Mouse (Mus musculus): ENCODE results near the gene Rad21l. TPM values are rescaled to one million over a fixed set of nuclear protein-coding genes. Genes with fewer than 3 reads are reported as not detected.
"Not testable (repeated sequence)": the region's sequence is repeated elsewhere in the genome, so short reads cannot be mapped to it uniquely, and the experiment has no call there.

Gene Rad21l
- polyA plus RNA-seq, 1 experiment, result 0.13 TPM

- Histone ChIP-seq H3K4me1 (ENCODE audit: control insufficient read depth, insufficient read depth, low read length) (peaks cover 7% of the 10 kb centered on the region), H3K27me3 (ENCODE audit: control insufficient read depth, insufficient read depth, low read length) (no peaks in the 10 kb centered on the region), H3K4me3 (replicated peaks; ENCODE audit: insufficient read depth, low read depth, low read length) (no peak overlapping the region), H3K27ac (ENCODE audit: insufficient read depth, low read length) (no peak overlapping the region)
- WGBS, result 91% methylated on average over 7 of the region's 7 CpGs
- TF ChIP-seq CTCF (IDR thresholded peaks at IDR 0.05; ENCODE audit: borderline replicate concordance, insufficient read depth, low read depth, low read length) (no peak), POLR2A (IDR thresholded peaks at IDR 0.05; ENCODE audit: borderline replicate concordance, insufficient read depth, low read length) (no peak)
- peak in 1 of 2 experiments; percentile 5 for DNase-seq
These were observed 42.0 kb downstream of the Rad21l start for GRCm38 (mm10) chr2:151626296-151626695.

- DNase-seq, result no peak
- H3K27me3 ChIP-seq (ENCODE audit: control insufficient read depth, insufficient read depth, low read length), result no peaks in the 10 kb centered on the region
- 95% methylated on average over 3 of the region's 3 CpGs for WGBS
- H3K27ac ChIP-seq (ENCODE audit: insufficient read depth, low read length), result no peak overlapping the region
- TF ChIP-seq POLR2A (IDR thresholded peaks at IDR 0.05; ENCODE audit: borderline replicate concordance, insufficient read depth, low read length), result no peak
- TF ChIP-seq CTCF (IDR thresholded peaks at IDR 0.05; ENCODE audit: borderline replicate concordance, insufficient read depth, low read depth, low read length), result no peak
- H3K4me3 ChIP-seq (replicated peaks; ENCODE audit: insufficient read depth, low read depth, low read length), result no peak overlapping the region
- H3K4me1 ChIP-seq (ENCODE audit: control insufficient read depth, insufficient read depth, low read length), result no peaks in the 10 kb centered on the region; the same call in 1 of the 2 replicates
These were observed 44.6 kb downstream of the Rad21l start for GRCm38 (mm10) chr2:151623776-151624175.

- Histone ChIP-seq H3K27ac (ENCODE audit: insufficient read depth, low read length) (no peak overlapping the region), H3K27me3 (ENCODE audit: control insufficient read depth, insufficient read depth, low read length) (no peaks in the 10 kb centered on the region), H3K4me3 (replicated peaks; ENCODE audit: insufficient read depth, low read depth, low read length) (no peak overlapping the region), H3K4me1 (ENCODE audit: control insufficient read depth, insufficient read depth, low read length) (no peaks in the 10 kb centered on the region)
- TF ChIP-seq POLR2A (IDR thresholded peaks at IDR 0.05; ENCODE audit: borderline replicate concordance, insufficient read depth, low read length) (no peak), CTCF (IDR thresholded peaks at IDR 0.05; ENCODE audit: borderline replicate concordance, insufficient read depth, low read depth, low read length) (no peak)
- WGBS, result 89% methylated on average over 6 of the region's 6 CpGs
- no peak for DNase-seq
These were observed 51.6 kb downstream of the Rad21l start for GRCm38 (mm10) chr2:151616551-151617329.

GRCm38 (mm10) chr2:151615779-151616178 lies 52.6 kb downstream of the Rad21l start:
- 81% methylated on average over 8 of the region's 8 CpGs for WGBS
- not testable (repeated sequence) for H3K4me3 ChIP-seq (replicated peaks; ENCODE audit: insufficient read depth, low read depth, low read length); H3K4me1 ChIP-seq (ENCODE audit: control insufficient read depth, insufficient read depth, low read length); DNase-seq; H3K27ac ChIP-seq (ENCODE audit: insufficient read depth, low read length); H3K27me3 ChIP-seq (ENCODE audit: control insufficient read depth, insufficient read depth, low read length)

- Histone ChIP-seq H3K4me1 (ENCODE audit: control insufficient read depth, insufficient read depth, low read length) (peaks cover 29% of the 10 kb centered on the region), H3K27ac (ENCODE audit: insufficient read depth, low read length) (no peak overlapping the region), H3K27me3 (ENCODE audit: control insufficient read depth, insufficient read depth, low read length) (no peaks in the 10 kb centered on the region), H3K4me3 (replicated peaks; ENCODE audit: insufficient read depth, low read depth, low read length) (no peak overlapping the region)
- DNase-seq, result no peak
- TF ChIP-seq POLR2A (IDR thresholded peaks at IDR 0.05; ENCODE audit: borderline replicate concordance, insufficient read depth, low read length) (no peak), CTCF (IDR thresholded peaks at IDR 0.05; ENCODE audit: borderline replicate concordance, insufficient read depth, low read depth, low read length) (no peak)
- 73% methylated on average over 3 of the region's 3 CpGs for WGBS
These were observed 58.4 kb downstream of the Rad21l start for GRCm38 (mm10) chr2:151609974-151610373.

GRCm38 (mm10) chr2:151608435-151608834 lies 59.9 kb downstream of the Rad21l start:
- H3K4me1 ChIP-seq (ENCODE audit: control insufficient read depth, insufficient read depth, low read length), result peaks cover 40% of the 10 kb centered on the region
- DNase-seq, result peak; percentile 76 to 88
- no peak overlapping the region for H3K27ac ChIP-seq (ENCODE audit: insufficient read depth, low read length)
- no peaks in the 10 kb centered on the region for H3K27me3 ChIP-seq (ENCODE audit: control insufficient read depth, insufficient read depth, low read length)
- TF ChIP-seq POLR2A (IDR thresholded peaks at IDR 0.05; ENCODE audit: borderline replicate concordance, insufficient read depth, low read length) (no peak), CTCF (IDR thresholded peaks at IDR 0.05; ENCODE audit: borderline replicate concordance, insufficient read depth, low read depth, low read length) (no peak)
- no peak overlapping the region for H3K4me3 ChIP-seq (replicated peaks; ENCODE audit: insufficient read depth, low read depth, low read length)
- 0% methylated on average over 1 of the region's 1 CpGs for whole genome bisulfite sequencing

- H3K4me3 ChIP-seq (replicated peaks; ENCODE audit: insufficient read depth, low read depth, low read length), result no peak overlapping the region
- peak; percentile 56 to 72 for DNase-seq
- TF ChIP-seq CTCF (IDR thresholded peaks at IDR 0.05; ENCODE audit: borderline replicate concordance, insufficient read depth, low read depth, low read length) (no peak), POLR2A (IDR thresholded peaks at IDR 0.05; ENCODE audit: borderline replicate concordance, insufficient read depth, low read length) (no peak)
- peaks cover 40% of the 10 kb centered on the region for H3K4me1 ChIP-seq (ENCODE audit: control insufficient read depth, insufficient read depth, low read length)
- 21% methylated on average over 11 of the region's 11 CpGs for WGBS
- H3K27ac ChIP-seq (ENCODE audit: insufficient read depth, low read length), result no peak overlapping the region
- no peaks in the 10 kb centered on the region for H3K27me3 ChIP-seq (ENCODE audit: control insufficient read depth, insufficient read depth, low read length)
These were observed 62.8 kb downstream of the Rad21l start for GRCm38 (mm10) chr2:151605437-151605987.

GRCm38 (mm10) chr2:151603630-151604029 lies 64.7 kb downstream of the Rad21l start:
- no peak for TF ChIP-seq POLR2A (IDR thresholded peaks at IDR 0.05; ENCODE audit: borderline replicate concordance, insufficient read depth, low read length)
- no peak for TF ChIP-seq CTCF (IDR thresholded peaks at IDR 0.05; ENCODE audit: borderline replicate concordance, insufficient read depth, low read depth, low read length)
- H3K4me3 ChIP-seq (replicated peaks; ENCODE audit: insufficient read depth, low read depth, low read length), result no peak overlapping the region
- H3K27me3 ChIP-seq (ENCODE audit: control insufficient read depth, insufficient read depth, low read length), result no peaks in the 10 kb centered on the region
- peak in 1 of 2 experiments; percentile 37 for DNase-seq
- no peak overlapping the region for H3K27ac ChIP-seq (ENCODE audit: insufficient read depth, low read length)
- 62% methylated on average over 4 of the region's 4 CpGs for WGBS
- H3K4me1 ChIP-seq (ENCODE audit: control insufficient read depth, insufficient read depth, low read length), result peaks cover 29% of the 10 kb centered on the region
